Mouse (Mus musculus) liver, postnatal 0 days (tissue): ENCODE results near the gene Gpr68.
A peak's percentile ranks its signal among the peaks of the same experiment; 100 is the strongest.

ENCODE experiments used
- CTCF ChIP-seq: sonication (generic); IDR thresholded peaks from 2 replicates; pipeline ENCODE4 v1.5.1; 2016; ENCODE audit warnings: antibody characterized with exemption, low read depth
- EP300 ChIP-seq: IDR thresholded peaks from 2 replicates; pipeline ENCODE4 v1.6.1; 2016; ENCODE audit warnings: antibody characterized with exemption, low read depth, mild to moderate bottlenecking

DNA sequence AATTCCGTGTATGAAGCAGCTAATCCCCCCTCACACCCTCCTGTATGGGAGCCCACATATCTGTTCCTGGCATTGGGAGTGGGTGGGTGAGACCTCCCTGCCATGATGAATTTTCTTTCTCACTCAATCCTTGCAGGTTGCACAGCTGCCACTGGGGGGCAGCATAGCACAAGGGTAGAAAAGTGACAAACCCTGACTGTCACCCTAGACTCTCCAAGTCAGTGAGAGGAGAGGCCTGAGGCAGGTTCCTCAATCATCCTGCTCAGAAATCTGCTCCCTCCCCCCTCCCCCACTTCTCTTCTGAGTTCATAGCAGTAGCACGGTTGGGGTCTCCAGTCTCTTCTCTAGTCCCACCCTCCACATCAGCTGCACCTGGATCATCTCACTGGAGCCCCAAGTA is 28.1 kb upstream of the Gpr68 start:
- TF ChIP-seq EP300 (no peak), CTCF (peak; percentile 95)
